Mouse (Mus musculus) cortical plate, adult 2 months (tissue): ENCODE measurements around the gene Mamdc4.

Experiments used
- CTCF ChIP-seq: fragments of 200-500 bp; IDR thresholded peaks from 2 replicates; pipeline ENCODE4 v1.5.1; 2011; ENCODE audit warnings: mild to moderate bottlenecking, control low read depth, low read length; ENCODE audit not compliant: insufficient read depth; ENCODE audit errors: extremely low read depth
- POLR2A ChIP-seq: fragments of 200-500 bp; IDR thresholded peaks from 2 replicates; pipeline ENCODE4 v1.6.1; 2011; ENCODE audit warnings: mild to moderate bottlenecking, low read length, control low read depth; ENCODE audit not compliant: insufficient read depth; ENCODE audit errors: extremely low read depth

DNA sequence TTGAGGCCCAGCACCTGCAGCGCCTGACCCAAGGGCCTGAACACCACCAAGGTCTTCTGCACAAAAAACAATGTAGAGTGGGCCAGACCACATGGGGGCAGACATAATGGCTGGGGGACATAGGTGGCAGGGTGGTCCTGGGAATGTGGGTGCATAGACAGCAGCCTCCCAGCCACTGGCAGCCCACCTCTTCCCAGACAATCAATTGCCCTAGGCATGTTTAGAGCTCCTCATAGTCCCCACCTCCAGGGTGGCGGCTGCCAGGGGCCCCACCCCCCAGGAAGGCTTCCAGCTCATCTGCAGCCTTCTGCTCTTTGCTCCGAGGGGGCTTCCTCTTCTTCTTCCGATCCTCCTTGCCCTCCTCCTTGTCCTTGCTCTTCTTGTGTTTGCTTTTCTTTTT, 8.9 kb upstream of the Mamdc4 start:
- TF ChIP-seq POLR2A (no peak), CTCF (no peak)
